Mouse (Mus musculus): ENCODE data around the gene Grik5. TPM values are rescaled to one million over a fixed set of nuclear protein-coding genes. Genes with fewer than 3 reads are reported as not detected.

Gene Grik5
- polyA plus RNA-seq, 1 experiment from 2014 or later, result 3.4 TPM

DNA sequence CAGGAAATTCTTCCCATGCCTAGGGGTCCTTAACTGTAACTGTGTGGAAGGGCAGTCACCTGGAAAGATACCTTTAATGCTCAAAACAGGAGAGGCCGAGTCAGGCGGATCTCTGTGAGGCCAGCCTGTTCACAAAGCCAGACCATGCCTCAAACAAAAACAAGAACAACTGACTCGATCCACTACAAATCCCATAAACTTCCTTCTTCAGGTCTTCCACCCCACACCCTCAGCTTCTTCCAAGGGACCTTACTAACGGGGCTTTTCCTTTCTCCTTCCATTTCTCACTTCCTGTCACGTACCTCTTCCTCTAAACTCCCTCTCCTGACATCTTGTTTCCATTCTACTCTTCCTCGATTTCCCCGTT, 4.1 kb upstream of the Grik5 start:
- H3K9ac ChIP-seq (ENCODE audit: low read depth, low read length), result peak overlapping the region; percentile 55; the same call in 1 of the 2 replicates
- H3K9me3 ChIP-seq (replicated peaks; ENCODE audit: low read length), result no peaks in the 10 kb centered on the region
- H3K27me3 ChIP-seq (ENCODE audit: insufficient read depth, low read length), result no peaks in the 10 kb centered on the region
- WGBS, result 17% methylated on average over 7 of the region's 7 CpGs
- no peak for TF ChIP-seq CTCF (IDR thresholded peaks at IDR 0.05; ENCODE audit: low read depth)
- peaks cover 29% of the 10 kb centered on the region for H3K4me1 ChIP-seq (replicated peaks; ENCODE audit: insufficient read depth, low read length)
- no peak for ATAC-seq (replicated peaks; ENCODE audit: low FRiP score, low read depth)
- peaks cover 16% of the 10 kb centered on the region for H3K36me3 ChIP-seq (ENCODE audit: insufficient read depth, low read length)
- H3K27ac ChIP-seq, result peak overlapping the region; percentile 94
- peak overlapping the region; percentile 34 for H3K4me3 ChIP-seq (replicated peaks; ENCODE audit: low read depth, low read length)
- H3K4me2 ChIP-seq (ENCODE audit: low read length), result peak overlapping the region; percentile 49
- DNase-seq (ENCODE audit: low spot score), result peak; percentile 40

DNA sequence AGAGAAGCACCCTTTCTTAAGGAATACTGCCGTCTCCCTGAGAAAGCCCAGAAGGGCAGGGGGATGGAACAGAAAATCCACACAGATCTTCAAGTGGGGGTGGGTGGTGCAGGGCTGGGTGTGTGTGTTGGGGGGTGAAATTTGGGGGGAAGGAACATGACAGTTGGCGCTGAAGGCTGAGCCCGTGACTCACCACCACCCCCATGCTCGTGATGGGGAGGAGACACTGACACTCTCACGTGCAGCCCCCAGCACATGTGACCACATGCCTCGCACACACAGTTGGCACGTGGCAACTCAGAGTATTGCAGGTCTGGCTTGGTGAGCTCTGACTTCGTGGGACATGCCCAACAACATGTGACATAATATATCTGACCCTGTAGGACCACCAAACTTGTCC, 1.8 kb upstream of the Grik5 start:
- Histone ChIP-seq H3K4me1 (replicated peaks; ENCODE audit: insufficient read depth, low read length) (peaks cover 27% of the 10 kb centered on the region), H3K27me3 (ENCODE audit: insufficient read depth, low read length) (no peaks in the 10 kb centered on the region), H3K4me3 (replicated peaks; ENCODE audit: low read depth, low read length) (no peak overlapping the region), H3K27ac (no peak overlapping the region), H3K4me2 (ENCODE audit: low read length) (no peak overlapping the region), H3K9ac (ENCODE audit: low read depth, low read length) (no peak overlapping the region), H3K36me3 (ENCODE audit: insufficient read depth, low read length) (no peaks in the 10 kb centered on the region), H3K9me3 (replicated peaks; ENCODE audit: low read length) (no peaks in the 10 kb centered on the region)
- no peak for TF ChIP-seq CTCF (IDR thresholded peaks at IDR 0.05; ENCODE audit: low read depth)
- ATAC-seq (replicated peaks; ENCODE audit: low FRiP score, low read depth), result no peak
- DNase-seq (ENCODE audit: low spot score), result no peak
- 74% methylated on average over 8 of the region's 8 CpGs for WGBS

DNA sequence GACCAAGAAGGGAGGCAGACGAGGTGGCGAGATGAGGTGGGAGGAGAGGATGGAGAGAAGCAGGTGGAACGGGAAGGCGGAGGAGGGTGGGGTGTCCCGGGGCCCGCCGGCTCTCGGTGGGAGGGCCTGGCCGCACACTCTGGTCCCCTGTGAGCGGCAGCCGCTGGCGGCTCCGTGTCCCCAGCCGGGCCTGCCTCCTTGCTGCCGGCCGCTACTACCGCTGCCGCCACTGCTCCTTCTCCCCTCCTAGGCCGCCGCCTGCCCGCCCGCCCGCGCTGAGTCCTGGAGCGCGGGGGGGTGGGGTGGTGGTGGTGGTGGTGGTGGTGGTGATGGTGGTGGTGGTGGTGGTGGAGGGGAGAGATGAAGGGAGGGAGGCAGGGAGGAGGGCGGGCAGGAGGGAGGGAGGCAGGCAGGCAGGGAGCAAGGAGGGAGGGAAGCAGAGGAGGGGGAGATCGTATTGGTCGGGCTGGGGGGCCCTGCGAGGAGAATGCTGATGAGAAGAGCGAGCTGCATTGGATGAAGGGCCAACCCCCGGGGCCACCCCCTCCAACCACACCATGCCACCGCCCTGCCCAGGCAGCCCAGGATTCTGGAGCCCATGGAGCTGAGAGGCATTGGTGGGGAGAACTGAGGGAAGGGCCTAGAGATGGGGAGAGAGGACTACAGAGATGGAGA, 707 bp upstream of the Grik5 start:
- TF ChIP-seq CTCF (IDR thresholded peaks at IDR 0.05; ENCODE audit: low read depth), result peak; percentile 14; the same call in 1 of the 2 replicates
- Histone ChIP-seq H3K4me1 (replicated peaks; ENCODE audit: insufficient read depth, low read length) (peaks cover 19% of the 10 kb centered on the region; the same call in 1 of the 2 replicates), H3K36me3 (ENCODE audit: insufficient read depth, low read length) (0 out of 2 replicates have a peak, but pooled peaks cover under 1% of the 10 kb centered on the region), H3K4me3 (replicated peaks; ENCODE audit: low read depth, low read length) (peak overlapping the region; percentile 62), H3K27me3 (ENCODE audit: insufficient read depth, low read length) (no peaks in the 10 kb centered on the region), H3K9ac (ENCODE audit: low read depth, low read length) (peak overlapping the region; percentile 82), H3K27ac (peak overlapping the region; percentile 82), H3K4me2 (ENCODE audit: low read length) (peak overlapping the region; percentile 91), H3K9me3 (replicated peaks; ENCODE audit: low read length) (no peaks in the 10 kb centered on the region)
- 1% methylated on average over 14 of the region's 33 CpGs for WGBS
- ATAC-seq (replicated peaks; ENCODE audit: low FRiP score, low read depth) (no peak), DNase-seq (ENCODE audit: low spot score) (peak; percentile 78)

DNA sequence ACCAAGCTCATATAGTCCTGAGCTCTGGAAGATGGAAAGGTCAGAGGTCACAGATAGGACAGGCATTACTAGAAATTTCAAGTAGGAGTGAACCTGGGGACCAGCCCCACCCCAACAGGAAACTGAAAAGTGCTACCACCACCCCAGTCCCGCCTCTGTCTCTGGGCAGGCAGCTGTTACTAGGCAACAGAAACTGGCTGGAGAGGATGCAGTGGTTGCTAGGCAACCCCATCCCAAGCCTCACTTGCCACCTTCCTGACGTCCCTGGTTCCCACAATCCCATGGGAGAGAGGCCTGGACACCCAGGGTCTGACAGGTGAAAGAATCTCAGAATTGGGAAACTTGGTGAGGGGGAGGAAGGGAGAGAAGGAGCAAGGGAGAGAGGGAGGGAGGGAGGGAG, 3.4 kb downstream of the Grik5 start:
- H3K4me3 ChIP-seq (replicated peaks; ENCODE audit: low read depth, low read length), result no peak overlapping the region
- no peak overlapping the region for H3K4me2 ChIP-seq (ENCODE audit: low read length)
- H3K9ac ChIP-seq (ENCODE audit: low read depth, low read length), result no peak overlapping the region
- no peak overlapping the region for H3K27ac ChIP-seq
- no peak for TF ChIP-seq CTCF (IDR thresholded peaks at IDR 0.05; ENCODE audit: low read depth)
- 41% methylated on average over 2 of the region's 2 CpGs for WGBS
- no peaks in the 10 kb centered on the region for H3K27me3 ChIP-seq (ENCODE audit: insufficient read depth, low read length)
- 0 out of 2 replicates have a peak, but pooled peaks cover 18% of the 10 kb centered on the region for H3K36me3 ChIP-seq (ENCODE audit: insufficient read depth, low read length)
- no peak for ATAC-seq (replicated peaks; ENCODE audit: low FRiP score, low read depth)
- no peak for DNase-seq (ENCODE audit: low spot score)
- no peaks in the 10 kb centered on the region for H3K9me3 ChIP-seq (replicated peaks; ENCODE audit: low read length)
- H3K4me1 ChIP-seq (replicated peaks; ENCODE audit: insufficient read depth, low read length), result peaks cover 11% of the 10 kb centered on the region; the same call in 1 of the 2 replicates

DNA sequence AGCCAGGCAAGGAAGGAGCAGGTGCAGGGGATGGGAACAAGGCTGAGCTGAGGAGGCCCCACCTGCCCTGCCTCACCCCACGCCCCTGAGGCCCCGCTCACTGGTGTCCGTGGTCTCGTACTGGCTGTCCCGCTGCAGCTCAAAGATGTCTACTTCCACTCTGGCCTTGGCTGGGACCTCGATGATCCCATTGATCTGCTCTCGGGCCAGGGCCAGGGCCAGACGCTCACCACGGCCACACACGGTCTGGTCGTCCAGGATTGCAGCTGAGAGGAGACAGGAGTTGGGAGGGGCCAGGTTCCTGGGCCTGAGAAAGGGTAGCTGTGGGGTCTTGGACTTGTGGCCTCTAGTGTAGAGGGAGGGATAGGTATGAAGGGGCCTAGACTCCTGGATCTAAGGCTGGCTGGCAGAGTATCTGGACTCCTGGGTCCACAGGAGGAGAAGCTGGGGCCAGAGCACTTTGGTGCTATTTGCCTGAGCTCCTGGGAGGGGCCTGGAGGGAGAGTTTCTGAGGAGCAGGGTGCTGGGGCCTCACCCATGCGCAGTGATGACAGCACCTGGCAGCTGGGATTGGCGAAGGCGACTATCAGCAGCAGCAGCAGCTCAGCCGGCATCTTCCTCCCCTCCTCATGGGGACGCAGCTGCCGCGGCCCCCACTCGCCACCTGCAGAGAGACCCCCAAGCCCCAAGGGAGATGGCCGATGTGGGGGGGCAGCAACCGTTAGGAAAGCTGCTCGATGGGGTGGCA, 4.1 kb downstream of the Grik5 start:
- DNase-seq (ENCODE audit: low spot score) (no peak), ATAC-seq (replicated peaks; ENCODE audit: low FRiP score, low read depth) (no peak)
- no peak for TF ChIP-seq CTCF (IDR thresholded peaks at IDR 0.05; ENCODE audit: low read depth)
- H3K4me1 ChIP-seq (replicated peaks; ENCODE audit: insufficient read depth, low read length), result peaks cover 8% of the 10 kb centered on the region; the same call in 1 of the 2 replicates
- H3K27me3 ChIP-seq (ENCODE audit: insufficient read depth, low read length), result no peaks in the 10 kb centered on the region
- H3K36me3 ChIP-seq (ENCODE audit: insufficient read depth, low read length), result peaks cover 18% of the 10 kb centered on the region; the same call in 1 of the 2 replicates
- H3K4me2 ChIP-seq (ENCODE audit: low read length), result no peak overlapping the region
- no peak overlapping the region for H3K4me3 ChIP-seq (replicated peaks; ENCODE audit: low read depth, low read length)
- 86% methylated on average over 22 of the region's 22 CpGs for WGBS
- H3K9ac ChIP-seq (ENCODE audit: low read depth, low read length), result no peak overlapping the region
- H3K27ac ChIP-seq, result no peak overlapping the region
- no peaks in the 10 kb centered on the region for H3K9me3 ChIP-seq (replicated peaks; ENCODE audit: low read length)

DNA sequence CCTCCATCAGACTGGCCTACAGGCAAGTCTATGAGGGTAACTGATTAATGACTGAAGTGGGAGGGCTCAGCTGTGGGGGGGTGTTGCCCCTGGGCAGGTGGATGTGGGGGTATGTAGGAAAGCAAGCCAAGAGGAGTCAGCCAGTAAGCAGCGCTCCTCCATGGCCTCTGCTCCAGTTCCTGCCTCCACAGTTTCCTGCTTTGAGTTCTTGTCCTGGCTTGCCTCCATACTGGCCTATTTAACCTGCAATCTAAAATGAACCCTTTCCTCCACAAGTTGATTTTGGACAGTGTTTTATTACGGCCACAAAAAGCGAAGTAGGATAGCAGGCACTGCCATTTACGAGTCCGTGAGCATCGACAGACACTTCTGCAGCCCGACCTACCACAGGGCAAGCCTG, 4.8 kb downstream of the Grik5 start:
- Histone ChIP-seq H3K36me3 (ENCODE audit: insufficient read depth, low read length) (peaks cover 26% of the 10 kb centered on the region), H3K9ac (ENCODE audit: low read depth, low read length) (no peak overlapping the region), H3K27me3 (ENCODE audit: insufficient read depth, low read length) (no peaks in the 10 kb centered on the region), H3K4me3 (replicated peaks; ENCODE audit: low read depth, low read length) (no peak overlapping the region), H3K27ac (no peak overlapping the region), H3K9me3 (replicated peaks; ENCODE audit: low read length) (no peaks in the 10 kb centered on the region), H3K4me1 (replicated peaks; ENCODE audit: insufficient read depth, low read length) (peaks cover 8% of the 10 kb centered on the region; the same call in 1 of the 2 replicates), H3K4me2 (ENCODE audit: low read length) (no peak overlapping the region)
- WGBS, result 78% methylated on average over 7 of the region's 7 CpGs
- no peak for ATAC-seq (replicated peaks; ENCODE audit: low FRiP score, low read depth)
- TF ChIP-seq CTCF (IDR thresholded peaks at IDR 0.05; ENCODE audit: low read depth), result no peak
- DNase-seq (ENCODE audit: low spot score), result no peak
